Mouse (Mus musculus) liver, embryonic 14.5 days (tissue): ENCODE measurements around the gene Fstl3.

Source experiments
- CTCF ChIP-seq: IDR thresholded peaks from 2 replicates; pipeline ENCODE4 v1.5.1; 2016; ENCODE audit warnings: antibody characterized with exemption, low read depth, control low read depth
- EP300 ChIP-seq: IDR thresholded peaks from 2 replicates; pipeline ENCODE4 v1.6.1; 2016; ENCODE audit warnings: antibody characterized with exemption, low read depth

DNA sequence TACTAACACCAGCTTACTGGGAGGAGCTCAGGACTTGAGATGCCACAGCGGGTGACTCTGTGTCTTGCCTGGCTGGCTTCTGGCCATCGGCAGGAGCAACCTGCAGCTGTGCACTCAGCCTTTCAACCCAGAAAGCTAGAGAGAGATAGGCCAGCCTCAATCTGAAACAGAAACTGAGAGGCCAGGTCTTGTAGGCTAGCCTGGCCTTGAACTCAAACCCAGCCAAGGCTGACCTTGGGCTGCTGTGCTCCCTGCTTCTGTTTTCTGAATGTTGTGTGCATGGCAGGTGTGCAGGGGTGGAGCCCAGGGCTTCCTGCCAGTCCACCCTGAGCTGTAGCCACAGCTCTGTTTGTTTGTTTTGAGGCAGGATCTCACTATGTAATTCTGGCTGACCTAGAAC, 3.9 kb upstream of the Fstl3 start:
- no peak for TF ChIP-seq EP300
- no peak for TF ChIP-seq CTCF
